Mouse (Mus musculus) midbrain, embryonic 13.5 days (tissue): Measurements from ENCODE around the gene Alox12b. TPM values are rescaled to one million over a fixed set of nuclear protein-coding genes. Genes with fewer than 3 reads are reported as not detected.

ENCODE experiments used
- ATAC-seq: fragments of 200-750 bp; cut with Nextera tagmentation; 2 replicates; pipeline ENCODE4 v1.8.0; 2017; ENCODE audit warnings: mild to moderate bottlenecking, moderate TSS enrichment, moderate library complexity
- H3K27ac ChIP-seq: fragments of 300-500 bp; sonication (generic); 2 replicates; pipeline ENCODE4 v1.5.1; 2015; ENCODE audit warnings: inconsistent platforms, mild to moderate bottlenecking, moderate library complexity
- H3K27me3 ChIP-seq: fragments of 300-500 bp; sonication (generic); 2 replicates; pipeline ENCODE4 v1.6.1; 2015; ENCODE audit warnings: mild to moderate bottlenecking, inconsistent platforms
- H3K36me3 ChIP-seq: fragments of 300-500 bp; sonication (generic); 2 replicates; pipeline ENCODE4 v1.6.1; 2015; ENCODE audit warnings: mild to moderate bottlenecking, inconsistent platforms
- H3K4me1 ChIP-seq: fragments of 300-500 bp; sonication (generic); replicated peaks from 2 replicates; pipeline ENCODE4 v1.6.1; 2015; ENCODE audit warnings: inconsistent platforms
- H3K4me2 ChIP-seq: fragments of 300-500 bp; sonication (generic); replicated peaks from 2 replicates; pipeline ENCODE4 v1.6.1; 2015; ENCODE audit warnings: moderate library complexity, mild to moderate bottlenecking, inconsistent platforms
- H3K4me3 ChIP-seq: fragments of 300-500 bp; sonication (generic); replicated peaks from 2 replicates; pipeline ENCODE4 v1.5.1; 2015; ENCODE audit warnings: mild to moderate bottlenecking, inconsistent platforms
- H3K9ac ChIP-seq: fragments of 300-500 bp; sonication (generic); replicated peaks from 2 replicates; pipeline ENCODE4 v1.6.1; 2015; ENCODE audit warnings: mild to moderate bottlenecking, inconsistent platforms
- H3K9me3 ChIP-seq: fragments of 300-500 bp; sonication (generic); 2 replicates; pipeline ENCODE4 v1.6.1; 2016; ENCODE audit warnings: mild to moderate bottlenecking, inconsistent platforms
- WGBS: fragments of 180-500 bp; shearing (Covaris S2); methylation state at CpG from one replicate; pipeline ENCODE4 v1.1.7; 2015; 5-methylcytosine and 5-hydroxymethylcytosine counted together
- polyA plus RNA-seq: library from polyadenylated mRNA; unstranded; fragments of >200 nt; fragmentation: Nextera tagmentation; extraction: Ambion mirVana; gene quantifications from 2 replicates; pipeline ENCODE4 v1.2.1, GENCODE M21; 2015

Alox12b gene
- polyA plus RNA-seq, 1 experiment from 2014 or later, result not detected

GRCm38 (mm10) chr11:69148451-69148960, 8.3 kb upstream of the Alox12b start:
- no peaks in the 10 kb centered on the region for H3K4me1 ChIP-seq
- no peak overlapping the region for H3K4me3 ChIP-seq
- H3K27ac ChIP-seq, result no peak overlapping the region
- H3K9me3 ChIP-seq, result no peaks in the 10 kb centered on the region
- no peaks in the 10 kb centered on the region for H3K27me3 ChIP-seq
- no peak overlapping the region for H3K9ac ChIP-seq
- no peak for ATAC-seq
- 87% methylated on average over 5 of the region's 5 CpGs for WGBS
- no peak overlapping the region for H3K4me2 ChIP-seq
- no peaks in the 10 kb centered on the region for H3K36me3 ChIP-seq

GRCm38 (mm10) chr11:69149728-69150127, 7.1 kb upstream of the Alox12b start:
- no peak overlapping the region for H3K27ac ChIP-seq
- no peak overlapping the region for H3K9ac ChIP-seq
- H3K27me3 ChIP-seq, result no peaks in the 10 kb centered on the region
- H3K4me2 ChIP-seq, result no peak overlapping the region
- ATAC-seq, result no peak
- no peaks in the 10 kb centered on the region for H3K4me1 ChIP-seq
- no peaks in the 10 kb centered on the region for H3K36me3 ChIP-seq
- H3K4me3 ChIP-seq, result no peak overlapping the region
- no peaks in the 10 kb centered on the region for H3K9me3 ChIP-seq
- WGBS, result 79% methylated on average over 6 of the region's 6 CpGs

DNA sequence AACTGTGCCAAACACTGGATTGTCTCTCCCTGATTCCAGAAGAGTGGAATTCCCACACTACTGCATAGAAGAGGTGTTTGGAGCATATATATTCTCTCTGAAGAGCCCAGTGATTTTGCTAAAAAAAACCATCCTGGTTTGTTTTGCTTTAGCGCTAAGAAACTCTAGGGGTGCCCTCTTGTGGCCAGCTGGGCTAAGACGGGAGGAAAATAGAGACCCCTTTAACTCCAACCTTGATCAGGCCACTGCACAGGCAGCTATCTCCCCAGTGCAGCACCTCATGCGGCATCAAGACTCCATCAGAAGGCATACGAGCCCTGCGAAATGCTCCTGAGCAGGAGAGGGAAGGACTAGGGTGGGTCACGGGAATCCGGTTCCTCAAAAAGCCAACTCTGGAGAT, 6.3 kb upstream of the Alox12b start:
- H3K4me1 ChIP-seq, result no peaks in the 10 kb centered on the region
- no peak overlapping the region for H3K27ac ChIP-seq
- H3K27me3 ChIP-seq, result no peaks in the 10 kb centered on the region
- no peaks in the 10 kb centered on the region for H3K36me3 ChIP-seq
- H3K9me3 ChIP-seq, result no peaks in the 10 kb centered on the region
- H3K9ac ChIP-seq, result no peak overlapping the region
- WGBS, result 9% methylated on average over 7 of the region's 7 CpGs
- 0 out of 2 replicates have a peak, but pooled peaks have one; percentile 43 for ATAC-seq
- H3K4me2 ChIP-seq, result peak overlapping the region; percentile 24
- H3K4me3 ChIP-seq, result no peak overlapping the region

DNA sequence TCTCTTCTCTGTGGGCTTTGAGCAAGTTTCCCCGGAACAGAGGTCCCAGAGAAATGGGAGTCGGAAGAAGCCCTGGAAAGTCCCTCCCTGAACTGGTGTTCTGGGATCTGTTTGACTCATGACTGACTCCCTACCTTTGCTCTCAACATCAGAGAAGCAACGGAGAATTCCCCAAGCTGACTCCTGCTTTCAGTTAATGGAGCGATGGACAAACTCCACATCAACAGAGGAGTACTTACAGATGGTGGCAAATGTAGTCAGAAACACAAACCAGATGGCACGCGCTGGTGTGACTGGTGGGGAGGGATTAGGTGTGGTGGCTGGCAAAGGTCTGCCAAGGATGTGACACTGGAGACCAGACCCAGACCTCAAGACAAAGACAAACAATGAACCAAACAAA, 5.8 kb upstream of the Alox12b start:
- no peak overlapping the region for H3K9ac ChIP-seq
- H3K4me3 ChIP-seq, result no peak overlapping the region
- no peak overlapping the region for H3K27ac ChIP-seq
- ATAC-seq, result no peak
- H3K4me1 ChIP-seq, result no peaks in the 10 kb centered on the region
- no peaks in the 10 kb centered on the region for H3K9me3 ChIP-seq
- H3K36me3 ChIP-seq, result no peaks in the 10 kb centered on the region
- H3K27me3 ChIP-seq, result no peaks in the 10 kb centered on the region
- 67% methylated on average over 6 of the region's 6 CpGs for WGBS
- peak overlapping the region; percentile 24 for H3K4me2 ChIP-seq

DNA sequence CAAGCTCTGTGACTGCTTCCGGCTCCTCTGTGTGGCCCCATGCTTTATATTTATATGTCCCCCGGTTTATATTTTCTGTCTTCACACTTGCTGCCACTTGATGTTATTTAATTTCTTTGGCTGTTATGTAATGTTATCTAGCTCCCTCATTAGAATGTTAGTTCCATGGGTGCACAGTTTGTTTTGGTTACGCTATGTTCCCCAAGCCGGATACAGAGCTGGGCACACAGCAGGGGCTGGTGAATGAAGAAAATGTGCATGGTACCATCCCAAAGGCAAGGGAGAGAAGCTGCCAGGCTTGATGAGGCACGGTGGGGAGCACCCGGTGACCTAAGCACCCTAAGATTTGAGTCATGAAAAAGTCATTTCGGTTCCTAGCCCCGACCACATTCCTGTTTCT, 3.0 kb upstream of the Alox12b start:
- H3K9ac ChIP-seq, result no peak overlapping the region
- 85% methylated on average over 8 of the region's 8 CpGs for WGBS
- no peak overlapping the region for H3K4me2 ChIP-seq
- peaks cover 10% of the 10 kb centered on the region for H3K4me1 ChIP-seq
- peaks cover 27% of the 10 kb centered on the region for H3K27me3 ChIP-seq
- no peaks in the 10 kb centered on the region for H3K9me3 ChIP-seq
- H3K36me3 ChIP-seq, result no peaks in the 10 kb centered on the region
- no peak overlapping the region for H3K27ac ChIP-seq
- ATAC-seq, result no peak
- H3K4me3 ChIP-seq, result no peak overlapping the region

GRCm38 (mm10) chr11:69155351-69155750, 1.4 kb upstream of the Alox12b start:
- Histone ChIP-seq H3K4me2 (no peak overlapping the region), H3K36me3 (no peaks in the 10 kb centered on the region), H3K4me3 (no peak overlapping the region), H3K9ac (no peak overlapping the region), H3K4me1 (peaks cover 10% of the 10 kb centered on the region), H3K9me3 (no peaks in the 10 kb centered on the region), H3K27ac (no peak overlapping the region), H3K27me3 (peaks cover 30% of the 10 kb centered on the region)
- WGBS, result 44% methylated on average over 1 of the region's 1 CpGs
- ATAC-seq, result no peak

GRCm38 (mm10) chr11:69169313-69169712, 12.5 kb downstream of the Alox12b start:
- WGBS, result 94% methylated on average over 12 of the region's 12 CpGs
- Histone ChIP-seq H3K9ac (no peak overlapping the region), H3K4me3 (no peak overlapping the region), H3K36me3 (no peaks in the 10 kb centered on the region), H3K27me3 (no peaks in the 10 kb centered on the region), H3K9me3 (no peaks in the 10 kb centered on the region), H3K4me2 (no peak overlapping the region), H3K4me1 (no peaks in the 10 kb centered on the region), H3K27ac (no peak overlapping the region)
- no peak for ATAC-seq

DNA sequence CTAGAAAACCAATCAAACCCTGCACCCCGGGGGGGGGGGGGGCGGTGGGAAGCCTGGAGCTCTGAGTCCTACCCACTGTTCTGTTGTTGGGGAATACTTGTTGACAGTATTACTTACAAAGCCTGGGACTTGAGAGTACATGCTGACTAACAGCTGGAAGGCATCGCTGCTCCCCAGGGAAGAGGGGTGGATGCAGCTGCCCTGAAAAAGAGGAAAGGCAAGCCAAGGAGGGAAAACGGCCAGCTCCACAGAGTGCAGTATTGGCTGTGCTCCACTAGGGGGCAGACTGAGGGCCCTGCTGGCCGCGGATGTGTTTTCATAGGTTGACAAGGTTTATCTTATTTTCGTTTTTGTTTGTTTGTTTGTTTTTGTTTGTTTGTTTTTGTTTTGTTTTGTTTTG, 14.8 kb downstream of the Alox12b start:
- ATAC-seq, result no peak
- H3K27me3 ChIP-seq, result no peaks in the 10 kb centered on the region
- H3K36me3 ChIP-seq, result no peaks in the 10 kb centered on the region
- H3K4me2 ChIP-seq, result no peak overlapping the region
- H3K27ac ChIP-seq, result no peak overlapping the region
- H3K4me1 ChIP-seq, result no peaks in the 10 kb centered on the region
- H3K9me3 ChIP-seq, result no peaks in the 10 kb centered on the region
- 30% methylated on average over 7 of the region's 7 CpGs for WGBS
- H3K4me3 ChIP-seq, result no peak overlapping the region
- no peak overlapping the region for H3K9ac ChIP-seq

GRCm38 (mm10) chr11:69172606-69173005, 15.8 kb downstream of the Alox12b start:
- Histone ChIP-seq H3K9ac (no peak overlapping the region), H3K36me3 (no peaks in the 10 kb centered on the region), H3K9me3 (no peaks in the 10 kb centered on the region), H3K27me3 (no peaks in the 10 kb centered on the region), H3K4me2 (no peak overlapping the region), H3K4me1 (no peaks in the 10 kb centered on the region), H3K27ac (no peak overlapping the region), H3K4me3 (no peak overlapping the region)
- no peak for ATAC-seq
- 92% methylated on average over 2 of the region's 2 CpGs for WGBS

GRCm38 (mm10) chr11:69174722-69175121, 17.9 kb downstream of the Alox12b start:
- no peak for ATAC-seq
- no peaks in the 10 kb centered on the region for H3K27me3 ChIP-seq

DNA sequence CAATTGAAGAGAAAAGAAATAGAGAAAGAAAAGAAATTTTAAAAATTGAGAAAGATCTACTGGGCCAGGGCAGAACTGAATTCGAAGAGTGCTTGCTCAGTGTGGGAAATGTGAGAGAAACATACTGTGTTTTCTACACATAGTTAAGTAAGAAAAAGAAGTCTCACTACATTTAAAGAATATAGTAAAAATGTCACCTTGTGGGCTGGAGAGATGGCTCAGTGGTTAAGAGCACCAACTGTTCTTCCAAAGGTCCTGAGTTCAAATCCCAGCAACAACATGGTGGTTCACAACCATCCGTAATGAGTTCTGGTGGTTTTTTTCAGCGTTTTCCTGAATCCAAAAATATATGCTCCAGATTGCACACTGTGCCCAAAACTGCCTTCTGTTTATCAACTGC, 21.7 kb downstream of the Alox12b start:
- Histone ChIP-seq H3K36me3 (no peaks in the 10 kb centered on the region), H3K4me1 (no peaks in the 10 kb centered on the region), H3K4me2 (no peak overlapping the region), H3K27me3 (no peaks in the 10 kb centered on the region), H3K4me3 (no peak overlapping the region), H3K27ac (no peak overlapping the region), H3K9ac (no peak overlapping the region), H3K9me3 (no peaks in the 10 kb centered on the region)
- ATAC-seq, result no peak
- WGBS, result 77% methylated on average over 3 of the region's 3 CpGs

More at GRCm38 (mm10) chr11:69174722-69175121, 17.9 kb downstream of the Alox12b start:
- no peak overlapping the region for H3K27ac ChIP-seq
- no peaks in the 10 kb centered on the region for H3K36me3 ChIP-seq
- no peak overlapping the region for H3K9ac ChIP-seq
- H3K4me3 ChIP-seq, result no peak overlapping the region
- H3K9me3 ChIP-seq, result no peaks in the 10 kb centered on the region
- H3K4me1 ChIP-seq, result no peaks in the 10 kb centered on the region
- H3K4me2 ChIP-seq, result no peak overlapping the region
- WGBS, result 91% methylated on average over 7 of the region's 7 CpGs

- no peaks in the 10 kb centered on the region for H3K36me3 ChIP-seq
- H3K27ac ChIP-seq, result no peak overlapping the region
- no peak overlapping the region for H3K4me3 ChIP-seq
- H3K27me3 ChIP-seq, result no peaks in the 10 kb centered on the region
- no peak for ATAC-seq
- H3K4me1 ChIP-seq, result no peaks in the 10 kb centered on the region
- H3K4me2 ChIP-seq, result no peak overlapping the region
- H3K9me3 ChIP-seq, result no peaks in the 10 kb centered on the region
- no peak overlapping the region for H3K9ac ChIP-seq
- WGBS, result 46% methylated on average over 3 of the region's 3 CpGs
Measured at GRCm38 (mm10) chr11:69179512-69179911, 22.7 kb downstream of the Alox12b start.

DNA sequence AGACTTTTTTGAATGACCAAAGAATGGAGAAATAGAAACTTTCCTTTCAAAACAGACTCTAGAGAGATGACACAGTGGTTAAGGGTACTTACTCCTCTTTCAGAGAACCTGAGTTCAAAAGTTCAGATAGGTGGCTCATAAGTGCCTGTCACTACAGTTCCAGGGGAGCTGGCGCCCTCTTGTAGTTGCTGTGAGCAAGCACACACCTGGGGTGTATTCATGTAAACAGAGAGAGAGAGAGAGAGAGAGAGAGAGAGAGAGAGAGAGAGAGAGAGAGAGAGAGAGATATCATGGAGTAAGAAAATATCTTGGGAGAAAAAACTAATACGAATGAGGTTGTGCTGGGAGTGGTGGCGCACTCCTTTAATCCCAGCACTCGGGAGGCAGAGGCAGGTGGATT, 23.3 kb downstream of the Alox12b start:
- Histone ChIP-seq H3K9ac (no peak overlapping the region), H3K4me2 (no peak overlapping the region), H3K27me3 (no peaks in the 10 kb centered on the region), H3K27ac (no peak overlapping the region), H3K9me3 (no peaks in the 10 kb centered on the region), H3K4me3 (no peak overlapping the region), H3K36me3 (no peaks in the 10 kb centered on the region), H3K4me1 (no peaks in the 10 kb centered on the region)
- no peak for ATAC-seq
- 87% methylated on average over 4 of the region's 4 CpGs for WGBS
